Mouse (Mus musculus): ENCODE results near the gene Magoh.

DNA sequence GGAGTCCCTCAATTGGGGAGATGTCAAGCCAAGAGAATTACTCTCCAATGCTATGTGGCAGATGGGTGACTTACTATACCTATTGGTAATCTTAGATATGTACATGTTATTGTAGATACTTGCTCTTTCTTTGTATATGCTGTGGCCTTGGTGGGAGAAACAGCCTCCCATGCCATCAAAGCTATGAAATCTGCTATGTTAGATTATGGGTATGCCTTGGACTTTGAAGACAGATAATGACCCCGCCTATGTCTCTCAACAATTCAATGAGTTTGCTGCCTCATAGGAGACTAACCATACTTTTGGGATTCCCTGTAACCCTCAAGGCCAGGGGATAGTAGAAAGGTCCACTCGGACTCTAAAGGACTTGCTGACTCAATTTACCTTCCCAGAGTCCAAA lies 48.7 kb downstream of the Magoh start:
- TF ChIP-seq CTCF (IDR thresholded peaks at IDR 0.05; ENCODE audit: control insufficient read depth, insufficient read depth, insufficient replicate concordance, low read depth, low read length): no peak
- no peak for TF ChIP-seq POLR2A (IDR thresholded peaks at IDR 0.05; ENCODE audit: control insufficient read depth, low read depth, low read length)
